Mouse (Mus musculus) kidney, postnatal 36 days (tissue): Measurements from ENCODE around the gene Psen2.

Source experiments
- DNase-seq, 2 experiments: peaks; one replicate each; pipeline ENCODE4 v3.0.0; 2021 to 2022; ENCODE audit warnings: mixed read lengths in 2 of 2

Psen2 gene

GRCm38 (mm10) chr1:180248593-180249146, 14.6 kb downstream of the Psen2 start:
- DNase-seq, result no peak

- no peak for DNase-seq
These were observed 15.3 kb downstream of the Psen2 start for GRCm38 (mm10) chr1:180247901-180248300.

DNA sequence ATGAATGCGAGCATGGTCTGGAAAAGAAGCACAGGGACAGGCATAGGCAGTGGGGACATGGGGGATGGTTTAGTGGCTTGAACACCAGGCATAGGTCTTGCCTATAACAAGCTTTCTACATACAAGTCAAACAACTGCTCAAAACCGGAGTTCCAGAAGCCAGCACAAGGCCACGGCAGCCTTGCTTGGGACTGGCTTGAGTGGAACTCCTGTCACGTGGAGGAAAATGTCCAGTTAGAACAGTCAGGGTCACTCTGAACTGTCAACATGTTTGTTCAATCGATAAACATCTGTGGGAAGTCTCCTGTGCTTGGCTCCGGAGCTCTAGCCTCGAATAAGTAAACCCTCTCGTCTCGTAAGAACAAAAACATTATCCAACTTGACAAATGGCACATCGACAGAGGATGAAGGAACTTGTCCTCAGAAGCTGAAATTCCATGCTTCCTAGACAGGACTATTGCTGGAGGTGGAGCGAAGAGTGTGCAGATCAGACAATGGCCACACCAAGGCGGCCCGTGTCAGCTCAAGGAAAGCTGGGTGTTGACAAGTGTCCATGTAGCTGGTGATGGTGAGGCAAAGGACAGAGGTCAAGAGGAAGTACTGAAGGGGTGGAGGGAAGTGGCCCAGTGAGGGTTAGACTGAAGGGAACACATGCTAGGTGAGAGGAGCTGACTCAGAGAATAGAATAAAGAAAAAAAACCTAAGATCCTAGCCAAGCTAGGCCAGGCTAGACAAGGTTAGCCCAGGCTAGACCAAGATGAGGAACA, 17.3 kb downstream of the Psen2 start:
- no peak for DNase-seq

GRCm38 (mm10) chr1:180231729-180232128, 31.5 kb downstream of the Psen2 start:
- DNase-seq, result no peak

DNA sequence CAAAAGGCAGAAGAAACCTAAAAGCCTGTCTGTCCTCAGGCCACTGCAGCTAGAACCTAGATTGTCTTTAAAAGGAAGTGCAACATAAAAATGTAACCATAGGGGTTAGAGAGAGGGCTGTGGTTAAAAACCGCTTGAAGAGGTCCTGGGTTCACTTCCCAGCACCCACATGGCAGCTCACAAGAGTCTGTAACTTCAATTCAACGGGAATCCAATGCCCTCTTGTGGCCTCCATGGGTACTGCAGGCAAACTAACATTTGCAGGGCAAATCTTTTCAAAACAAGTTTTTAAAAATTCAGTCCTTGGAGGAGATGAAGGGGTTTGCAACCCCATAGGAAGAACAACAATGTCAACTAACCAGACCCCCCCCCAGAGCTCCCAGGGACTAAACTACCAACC, 32.7 kb downstream of the Psen2 start:
- DNase-seq, result peak in 1 of 2 experiments; percentile 49

DNA sequence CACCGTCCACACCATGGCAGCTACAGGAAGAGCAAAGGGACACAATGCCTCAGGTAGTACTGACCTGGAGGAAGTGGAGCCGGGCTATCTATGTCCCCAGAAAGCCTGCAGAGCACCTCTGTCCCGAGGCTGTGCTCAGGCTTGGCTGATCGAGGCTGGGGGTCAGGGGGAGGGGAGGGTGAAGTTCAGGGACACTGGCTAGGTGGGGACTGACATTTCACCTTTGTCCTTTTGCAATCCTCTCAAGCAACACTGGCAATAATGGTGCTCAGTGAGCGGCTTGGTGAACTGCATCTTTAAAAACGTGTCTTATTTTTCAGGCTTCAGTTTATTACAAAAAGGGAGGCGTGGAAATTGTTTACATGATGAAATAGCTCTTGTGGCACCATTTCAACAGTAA, 33.3 kb downstream of the Psen2 start:
- DNase-seq, result peak in 1 of 2 experiments; percentile 21

GRCm38 (mm10) chr1:180228854-180229253, 34.4 kb downstream of the Psen2 start:
- no peak for DNase-seq

DNA sequence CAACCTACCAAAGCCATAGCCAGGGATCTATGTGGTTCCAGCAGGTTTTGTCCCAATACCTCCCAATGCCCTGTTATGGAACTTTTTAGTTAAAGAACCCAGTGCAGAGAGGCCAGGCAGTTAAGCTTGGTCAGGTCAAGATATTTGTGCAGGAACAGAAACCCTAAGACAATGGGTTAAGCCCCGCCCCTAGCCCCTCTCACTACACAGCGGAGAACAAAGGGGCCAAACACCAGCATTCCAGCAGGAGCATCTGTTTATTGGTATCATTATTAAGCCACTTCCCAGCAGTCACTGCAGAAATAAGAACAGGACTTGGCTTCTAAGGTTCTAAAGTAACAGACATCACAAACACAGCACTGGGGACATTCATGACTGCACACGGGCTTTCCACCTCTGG, 36.5 kb downstream of the Psen2 start:
- DNase-seq, result no peak

DNA sequence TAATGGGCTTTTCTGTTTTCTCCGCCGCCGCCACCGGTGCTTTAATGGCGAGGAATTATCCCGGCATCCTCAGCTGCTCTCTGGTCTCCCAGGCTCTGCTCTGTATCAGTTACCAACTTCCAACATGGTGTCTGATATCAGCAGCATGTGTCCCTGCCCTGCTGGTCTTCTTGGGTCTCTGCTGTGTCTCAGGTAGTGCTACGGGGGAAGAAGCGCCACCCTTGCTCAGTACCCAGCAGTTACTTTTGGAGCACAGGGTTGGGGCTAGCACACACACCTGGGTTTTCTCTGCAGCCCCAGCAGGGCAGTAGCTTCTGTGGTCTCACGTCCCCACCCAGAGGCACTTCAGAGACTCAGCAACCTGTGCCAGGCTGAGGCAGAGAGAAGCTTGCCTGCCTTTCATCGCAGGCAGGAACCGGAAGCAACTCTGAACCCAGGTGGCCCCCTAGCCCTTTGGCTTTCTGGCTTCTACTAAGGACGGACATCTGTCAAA, 37.0 kb downstream of the Psen2 start:
- peak; percentile 31 to 36 for DNase-seq

DNA sequence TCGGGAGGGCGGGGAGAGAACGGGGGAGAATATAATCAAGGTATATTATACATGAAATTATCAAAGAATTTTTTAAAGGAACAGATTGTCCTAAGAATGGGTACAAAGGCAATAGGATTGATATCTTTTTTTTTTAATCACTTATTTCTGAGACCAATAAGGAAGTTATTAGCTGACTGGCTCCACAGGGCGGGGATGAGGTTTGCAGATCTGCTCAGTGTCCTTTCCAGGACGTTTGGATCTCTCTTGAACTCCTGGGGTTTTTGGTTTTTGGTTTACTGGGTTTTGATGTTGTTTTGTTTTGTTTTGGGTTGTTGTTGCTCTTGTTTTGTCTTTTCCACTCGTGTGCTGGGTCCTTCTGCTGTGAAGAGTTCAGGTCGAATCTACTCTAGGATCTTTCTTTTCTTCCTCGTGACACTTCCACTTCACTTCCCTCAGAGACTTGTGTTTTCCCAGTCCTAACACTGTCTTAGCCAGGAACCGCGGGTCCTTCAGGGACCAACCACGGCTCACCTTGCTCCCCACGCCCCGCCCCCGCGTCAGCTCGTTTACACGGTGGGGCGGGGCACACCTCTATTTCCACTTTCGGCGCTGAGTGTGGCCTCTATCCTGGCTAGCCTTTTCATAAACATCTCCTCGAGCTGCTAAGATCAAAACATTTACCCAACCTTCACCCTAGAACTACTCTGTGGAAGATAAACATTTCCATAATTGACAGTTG, 37.6 kb downstream of the Psen2 start:
- peak; percentile 82 to 93 for DNase-seq

GRCm38 (mm10) chr1:180222007-180222406, 41.2 kb downstream of the Psen2 start:
- no peak for DNase-seq

DNA sequence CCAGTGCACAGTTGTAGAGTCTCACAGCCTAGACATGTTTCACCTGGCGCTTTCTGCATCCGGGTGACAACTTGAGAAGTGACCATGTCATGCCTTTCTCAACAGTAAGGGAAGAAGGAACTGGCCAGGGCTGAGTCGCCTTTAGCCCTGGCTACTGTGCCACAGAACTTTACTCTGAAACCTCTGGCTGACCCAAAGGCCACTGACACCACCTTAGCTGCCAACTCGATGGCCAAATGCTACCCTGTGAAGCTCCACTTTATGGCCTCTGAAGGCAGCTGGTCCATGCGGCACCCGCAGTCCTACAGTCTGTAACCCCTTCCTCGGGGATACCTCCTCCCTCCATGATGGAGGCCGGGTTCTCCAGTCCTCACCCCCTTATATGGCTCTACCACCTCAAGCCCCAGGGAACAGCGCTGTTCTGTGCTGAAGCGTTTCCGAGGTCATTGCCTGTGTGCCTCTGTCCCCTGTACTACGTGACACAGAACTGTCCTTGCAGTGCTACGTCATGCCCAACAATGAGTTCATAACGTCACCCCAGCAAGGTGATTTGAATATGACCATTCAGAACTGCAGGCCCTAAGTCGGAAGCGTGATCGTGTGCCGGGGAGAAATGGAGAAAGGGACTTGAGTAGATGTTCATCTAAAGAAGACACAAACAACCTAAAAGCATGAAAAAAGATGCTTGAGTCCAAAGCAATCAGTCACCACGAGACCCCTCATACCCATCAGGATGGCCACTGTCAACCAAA, 42.3 kb downstream of the Psen2 start:
- DNase-seq, result peak in 1 of 2 experiments; percentile 21

DNA sequence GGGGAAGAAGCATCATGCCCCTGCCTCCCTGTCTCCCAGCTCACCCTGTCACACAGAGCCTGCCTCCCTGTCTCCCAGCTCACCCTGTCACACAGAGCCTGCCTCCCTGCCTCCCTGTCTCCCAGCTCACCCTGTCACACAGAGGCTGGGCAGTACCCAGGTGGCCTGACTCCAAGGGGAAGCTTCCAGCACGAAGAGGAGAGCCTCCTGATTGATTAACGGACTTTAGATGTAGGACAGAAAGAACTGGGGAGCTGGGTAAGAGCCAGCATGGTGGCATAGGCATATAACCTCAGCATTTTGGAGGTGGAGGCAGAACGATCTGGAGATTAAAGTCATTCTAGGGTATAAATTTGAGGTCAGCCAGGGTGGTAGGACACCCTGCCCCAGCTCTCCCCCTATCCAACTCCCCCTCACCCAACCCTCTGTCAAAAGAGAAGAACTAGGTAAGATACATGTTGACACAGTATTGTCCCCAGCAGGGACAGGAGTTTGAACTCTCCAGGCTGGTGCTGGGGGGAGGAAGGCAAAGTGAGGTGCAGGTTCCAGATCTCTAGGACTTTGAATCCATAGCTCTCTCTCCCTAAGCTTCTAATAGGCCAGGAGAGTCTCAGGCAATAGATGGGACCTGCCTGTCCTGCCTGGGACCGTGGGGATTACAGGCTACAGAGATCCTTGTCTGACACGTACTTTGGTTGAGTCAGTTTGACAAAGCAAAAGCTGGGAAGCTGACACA, 46.5 kb downstream of the Psen2 start:
- no peak for DNase-seq

DNA sequence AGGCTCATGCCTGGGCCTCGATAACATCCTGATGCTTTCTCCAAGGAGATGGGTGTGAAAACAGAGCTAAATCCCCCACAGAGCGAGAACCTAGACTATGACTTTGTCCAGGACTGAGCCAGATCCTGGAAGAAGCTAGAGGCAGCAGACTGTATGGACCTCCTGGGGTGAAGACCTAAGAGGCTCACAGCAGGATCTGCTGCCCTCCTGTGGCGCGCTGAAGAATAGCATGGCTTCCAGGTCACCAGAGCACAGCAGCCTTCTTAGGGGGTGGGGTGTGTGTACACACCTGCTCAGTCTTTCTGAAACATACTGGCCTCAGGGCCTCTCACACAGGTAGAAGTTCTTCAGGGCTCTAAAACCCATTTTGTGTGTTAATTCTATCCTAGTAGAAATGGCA, 48.2 kb downstream of the Psen2 start:
- DNase-seq, result peak; percentile 80 to 81

- peak; percentile 24 to 67 for DNase-seq
These were observed 50.3 kb downstream of the Psen2 start for GRCm38 (mm10) chr1:180212911-180213310.

DNA sequence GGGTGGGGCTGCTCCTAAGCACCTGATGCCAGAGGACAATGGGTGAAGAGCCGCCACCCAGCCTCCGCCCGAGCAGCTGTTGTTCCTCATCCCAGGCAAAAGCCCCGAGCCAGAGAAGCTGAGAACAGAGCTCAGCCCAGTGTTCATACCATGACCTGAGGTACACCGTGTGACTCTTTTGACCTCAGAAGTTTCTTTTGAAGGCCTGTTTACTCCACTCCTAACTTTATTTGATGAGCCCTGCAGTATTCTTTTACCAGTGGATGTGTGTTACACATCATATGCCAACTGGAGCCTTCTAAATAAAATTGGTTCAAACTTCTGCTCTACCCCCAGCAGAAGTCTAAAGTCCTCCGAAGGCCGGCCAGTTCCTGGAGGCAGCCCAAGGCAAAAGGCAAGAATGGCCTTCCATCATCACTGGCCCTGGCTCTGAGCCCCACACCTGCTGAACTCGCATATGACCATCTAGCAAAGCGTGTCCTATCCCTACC, 52.4 kb downstream of the Psen2 start:
- peak; percentile 88 to 90 for DNase-seq

DNA sequence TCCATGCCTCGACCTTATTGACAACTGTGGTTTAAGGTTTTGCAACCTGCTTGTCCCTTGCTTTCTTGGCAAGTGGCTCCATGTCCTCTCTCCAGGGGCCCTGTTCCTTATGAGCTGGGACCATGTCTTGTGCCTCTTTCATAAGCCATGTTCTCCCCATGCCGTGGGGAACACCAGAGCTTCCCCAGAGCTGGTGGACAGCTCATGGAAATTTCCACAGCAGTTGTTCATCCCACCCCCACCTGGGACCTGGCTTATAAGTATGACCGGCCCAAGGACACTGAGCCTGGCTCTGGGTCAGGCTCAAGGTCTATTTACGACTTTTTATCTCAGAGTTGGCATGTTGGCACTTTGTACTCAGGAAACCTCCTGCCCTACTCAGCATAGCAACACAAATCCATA, 53.2 kb downstream of the Psen2 start:
- peak; percentile 63 to 65 for DNase-seq

- no peak for DNase-seq
These were observed 54.9 kb downstream of the Psen2 start for GRCm38 (mm10) chr1:180208370-180208769.

- peak; percentile 58 to 59 for DNase-seq
These were observed 62.5 kb downstream of the Psen2 start for GRCm38 (mm10) chr1:180200722-180201121.

DNA sequence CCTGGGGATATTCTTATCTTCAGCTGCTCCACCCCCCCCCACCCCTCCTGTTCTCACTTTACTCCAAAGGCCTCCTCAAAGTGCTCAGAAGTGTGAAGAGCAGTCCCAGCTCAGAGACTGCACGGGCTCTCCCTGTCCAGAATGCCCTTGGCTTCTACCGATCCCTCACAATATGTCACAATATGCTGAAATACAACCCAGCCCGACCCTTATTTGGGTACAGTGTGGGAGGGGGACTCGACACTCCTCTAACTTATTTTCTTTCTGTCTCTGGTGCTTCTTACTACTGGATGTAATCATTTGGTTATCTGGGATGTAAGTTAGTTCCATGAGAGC, 63.6 kb downstream of the Psen2 start:
- no peak for DNase-seq

- DNase-seq, result no peak
These were observed 64.1 kb downstream of the Psen2 start, which contains the start of gene Coq8a for GRCm38 (mm10) chr1:180198959-180199714. Gene Coq8a (minus strand): TSS chr1:180199602.
